Mouse (Mus musculus) E14TG2a.4 (cell line): ENCODE data around the gene Gipc1.

ENCODE experiments used
- CTCF ChIP-seq: conservative IDR thresholded peaks from 2 replicates; pipeline ENCODE4 v1.5.1; 2014; ENCODE audit warnings: low read length
- NANOG ChIP-seq: IDR thresholded peaks from 2 replicates; pipeline ENCODE4 v1.6.1; 2014; ENCODE audit warnings: borderline replicate concordance, low read length, mixed read lengths

DNA sequence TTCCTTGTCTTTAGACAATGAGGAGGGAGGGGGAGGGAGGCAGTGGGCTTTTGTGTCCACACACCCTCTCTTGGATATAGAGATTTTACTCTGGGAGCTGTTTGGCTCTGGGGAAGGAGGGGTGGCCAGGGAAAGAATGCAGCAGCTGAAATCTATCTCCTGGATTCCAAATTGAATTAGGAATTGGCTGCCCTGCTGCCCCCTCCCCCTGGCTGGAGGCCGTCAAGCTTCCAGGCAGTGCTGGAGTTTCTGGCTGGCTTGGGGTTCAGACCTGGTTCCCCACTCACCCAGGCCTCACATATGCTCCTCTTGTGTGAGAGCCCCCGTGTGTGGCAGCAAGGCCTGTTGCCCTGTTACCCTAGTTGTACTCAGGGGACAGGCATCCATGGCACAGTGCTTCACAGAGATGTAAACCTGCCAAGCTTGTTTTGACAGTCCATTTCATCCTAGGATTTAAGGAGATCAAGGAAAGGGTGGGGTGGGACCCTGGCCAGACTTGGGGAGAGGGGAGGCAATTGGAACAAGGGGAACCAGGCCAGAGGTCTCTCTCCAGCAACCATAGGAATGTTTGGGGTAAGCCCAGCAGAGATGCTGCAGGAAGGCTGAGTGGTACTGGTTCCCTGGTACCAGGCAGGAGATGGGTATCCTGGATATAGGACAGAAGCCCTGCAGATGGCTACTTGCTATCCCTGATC is 12.6 kb downstream of the Gipc1 start:
- TF ChIP-seq CTCF (no peak), NANOG (no peak)
